Mouse (Mus musculus): ENCODE results near the gene Rpa1. TPM values are rescaled to one million over a fixed set of nuclear protein-coding genes. Genes with fewer than 3 reads are reported as not detected.
"Not testable (repeated sequence)": the region's sequence is repeated elsewhere in the genome, so short reads cannot be mapped to it uniquely, and the experiment has no call there.

Gene Rpa1
- polyA plus RNA-seq, 1 experiment from 2014 or later = 67.1 TPM

- Histone ChIP-seq H3K27me3 (replicated peaks; ENCODE audit: control insufficient read depth, insufficient read depth, low read length) (no peaks in the 10 kb centered on the region), H3K9me3 (ENCODE audit: control insufficient read depth, low read length) (no peaks in the 10 kb centered on the region), H3K4me1 (replicated peaks; ENCODE audit: control insufficient read depth, insufficient read depth, low read length) (no peaks in the 10 kb centered on the region), H3K4me2 (ENCODE audit: low read length) (no peak overlapping the region), H3K36me3 (ENCODE audit: control insufficient read depth, insufficient read depth) (peaks cover 17% of the 10 kb centered on the region), H3K4me3 (replicated peaks; ENCODE audit: low read length) (no peak overlapping the region), H3K9ac (replicated peaks; ENCODE audit: low read depth, low read length) (no peak overlapping the region), H3K27ac (ENCODE audit: low read length) (no peak overlapping the region)
- ATAC-seq = no peak
- 72% methylated on average over 4 of the region's 4 CpGs for WGBS
Measured at GRCm38 (mm10) chr11:75308650-75309049, 39.5 kb downstream of the Rpa1 start.

DNA sequence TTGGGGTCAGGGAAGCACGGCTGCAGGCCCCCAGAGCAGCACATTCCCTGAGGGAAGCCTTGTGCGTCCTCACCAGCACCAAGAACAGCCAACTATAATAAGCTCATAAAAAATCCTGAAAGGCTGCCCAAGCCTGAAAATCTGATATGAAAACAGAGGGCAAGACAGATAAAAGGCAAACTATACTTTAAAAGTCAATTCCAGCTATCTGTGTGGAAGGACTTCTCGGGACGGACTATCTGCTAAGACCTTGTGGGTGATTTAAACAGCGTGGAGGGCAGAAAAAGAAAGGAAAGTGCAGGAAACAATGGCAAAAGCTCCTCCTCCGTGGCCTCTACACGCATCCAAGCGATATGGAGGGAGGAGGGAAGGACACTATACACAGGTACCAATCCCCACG is 43.3 kb downstream of the Rpa1 start:
- Histone ChIP-seq H3K4me2 (ENCODE audit: low read length) (no peak overlapping the region), H3K9me3 (ENCODE audit: control insufficient read depth, low read length) (no peaks in the 10 kb centered on the region), H3K4me1 (replicated peaks; ENCODE audit: control insufficient read depth, insufficient read depth, low read length) (peaks cover under 1% of the 10 kb centered on the region; the same call in 1 of the 2 replicates), H3K36me3 (ENCODE audit: control insufficient read depth, insufficient read depth) (peaks cover 12% of the 10 kb centered on the region), H3K27ac (ENCODE audit: low read length) (no peak overlapping the region), H3K9ac (replicated peaks; ENCODE audit: low read depth, low read length) (no peak overlapping the region), H3K4me3 (replicated peaks; ENCODE audit: low read length) (no peak overlapping the region), H3K27me3 (replicated peaks; ENCODE audit: control insufficient read depth, insufficient read depth, low read length) (no peaks in the 10 kb centered on the region)
- WGBS = 79% methylated on average over 9 of the region's 9 CpGs
- ATAC-seq = no peak

- Histone ChIP-seq H3K9me3 (ENCODE audit: control insufficient read depth, low read length) (no peaks in the 10 kb centered on the region), H3K27ac (ENCODE audit: low read length) (no peak overlapping the region), H3K9ac (replicated peaks; ENCODE audit: low read depth, low read length) (no peak overlapping the region), H3K36me3 (ENCODE audit: control insufficient read depth, insufficient read depth) (peaks cover 10% of the 10 kb centered on the region; the same call in 1 of the 2 replicates), H3K27me3 (replicated peaks; ENCODE audit: control insufficient read depth, insufficient read depth, low read length) (no peaks in the 10 kb centered on the region), H3K4me1 (replicated peaks; ENCODE audit: control insufficient read depth, insufficient read depth, low read length) (peaks cover 3% of the 10 kb centered on the region; the same call in 1 of the 2 replicates), H3K4me2 (ENCODE audit: low read length) (no peak overlapping the region), H3K4me3 (replicated peaks; ENCODE audit: low read length) (no peak overlapping the region)
- 86% methylated on average over 9 of the region's 9 CpGs for WGBS
- no peak for ATAC-seq
Measured at GRCm38 (mm10) chr11:75300954-75301353, 47.2 kb downstream of the Rpa1 start.

- Histone ChIP-seq H3K4me3 (replicated peaks; ENCODE audit: low read length) (no peak overlapping the region), H3K9ac (replicated peaks; ENCODE audit: low read depth, low read length) (no peak overlapping the region), H3K36me3 (ENCODE audit: control insufficient read depth, insufficient read depth) (peaks cover 10% of the 10 kb centered on the region; the same call in 1 of the 2 replicates), H3K27ac (ENCODE audit: low read length) (no peak overlapping the region; the same call in 1 of the 2 replicates), H3K4me2 (ENCODE audit: low read length) (no peak overlapping the region), H3K4me1 (replicated peaks; ENCODE audit: control insufficient read depth, insufficient read depth, low read length) (peaks cover 4% of the 10 kb centered on the region; the same call in 1 of the 2 replicates), H3K9me3 (ENCODE audit: control insufficient read depth, low read length) (no peaks in the 10 kb centered on the region), H3K27me3 (replicated peaks; ENCODE audit: control insufficient read depth, insufficient read depth, low read length) (no peaks in the 10 kb centered on the region)
- ATAC-seq = peak; percentile 45; the same call in 1 of the 2 replicates
- WGBS = 42% methylated on average over 10 of the region's 10 CpGs
Measured at GRCm38 (mm10) chr11:75299786-75300185, 48.3 kb downstream of the Rpa1 start.

DNA sequence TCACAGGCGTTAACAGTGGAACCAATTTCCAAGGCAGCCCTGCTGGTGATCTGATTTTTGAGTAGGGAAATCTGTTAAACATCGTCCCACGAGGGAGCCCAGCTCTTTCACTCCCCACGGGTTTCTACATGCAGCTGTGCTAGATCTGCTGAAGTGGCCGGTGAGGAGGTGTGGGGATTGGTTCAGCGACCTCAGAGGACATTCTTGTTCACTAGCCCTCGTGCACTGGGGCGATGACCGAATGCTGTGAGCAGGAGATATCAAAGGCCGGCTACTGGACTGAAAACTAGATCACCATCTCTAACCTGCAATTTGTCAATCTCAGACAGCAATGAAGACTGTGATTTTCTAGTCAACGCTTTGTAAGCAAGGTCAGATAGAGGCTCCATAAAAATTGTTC is 49.6 kb downstream of the Rpa1 start:
- no peak for ATAC-seq
- Histone ChIP-seq H3K4me2 (ENCODE audit: low read length) (no peak overlapping the region), H3K27ac (ENCODE audit: low read length) (no peak overlapping the region), H3K4me3 (replicated peaks; ENCODE audit: low read length) (no peak overlapping the region), H3K9me3 (ENCODE audit: control insufficient read depth, low read length) (no peaks in the 10 kb centered on the region), H3K36me3 (ENCODE audit: control insufficient read depth, insufficient read depth) (peaks cover 8% of the 10 kb centered on the region; the same call in 1 of the 2 replicates), H3K27me3 (replicated peaks; ENCODE audit: control insufficient read depth, insufficient read depth, low read length) (no peaks in the 10 kb centered on the region), H3K4me1 (replicated peaks; ENCODE audit: control insufficient read depth, insufficient read depth, low read length) (peaks cover 17% of the 10 kb centered on the region), H3K9ac (replicated peaks; ENCODE audit: low read depth, low read length) (no peak overlapping the region)
- 60% methylated on average over 11 of the region's 11 CpGs for WGBS

DNA sequence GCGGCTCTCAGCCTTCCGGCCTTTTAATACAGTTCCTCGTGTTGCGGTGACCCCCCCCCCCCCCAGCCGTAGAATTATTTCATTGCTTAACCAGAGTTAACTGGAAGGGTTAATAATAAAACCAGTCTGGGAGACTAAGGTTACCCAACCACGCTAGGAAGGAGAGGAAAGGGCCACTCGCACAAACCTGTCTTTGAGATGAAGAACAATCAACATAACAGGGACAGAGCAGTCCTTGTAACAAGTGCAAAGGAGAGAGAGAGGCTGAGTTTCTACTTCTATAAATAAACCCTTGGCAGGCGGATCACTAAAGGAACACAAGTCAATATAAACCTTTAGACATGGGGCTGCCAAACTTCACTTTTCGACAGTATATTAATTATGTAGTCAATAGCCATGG is 50.5 kb downstream of the Rpa1 start:
- H3K36me3 ChIP-seq (ENCODE audit: control insufficient read depth, insufficient read depth) = peaks cover 8% of the 10 kb centered on the region; the same call in 1 of the 2 replicates
- no peak overlapping the region for H3K4me3 ChIP-seq (replicated peaks; ENCODE audit: low read length)
- H3K4me2 ChIP-seq (ENCODE audit: low read length) = no peak overlapping the region
- no peaks in the 10 kb centered on the region for H3K27me3 ChIP-seq (replicated peaks; ENCODE audit: control insufficient read depth, insufficient read depth, low read length)
- peaks cover 19% of the 10 kb centered on the region for H3K4me1 ChIP-seq (replicated peaks; ENCODE audit: control insufficient read depth, insufficient read depth, low read length)
- H3K9ac ChIP-seq (replicated peaks; ENCODE audit: low read depth, low read length) = no peak overlapping the region
- H3K9me3 ChIP-seq (ENCODE audit: control insufficient read depth, low read length) = no peaks in the 10 kb centered on the region
- 78% methylated on average over 9 of the region's 9 CpGs for WGBS
- ATAC-seq = no peak
- H3K27ac ChIP-seq (ENCODE audit: low read length) = no peak overlapping the region

DNA sequence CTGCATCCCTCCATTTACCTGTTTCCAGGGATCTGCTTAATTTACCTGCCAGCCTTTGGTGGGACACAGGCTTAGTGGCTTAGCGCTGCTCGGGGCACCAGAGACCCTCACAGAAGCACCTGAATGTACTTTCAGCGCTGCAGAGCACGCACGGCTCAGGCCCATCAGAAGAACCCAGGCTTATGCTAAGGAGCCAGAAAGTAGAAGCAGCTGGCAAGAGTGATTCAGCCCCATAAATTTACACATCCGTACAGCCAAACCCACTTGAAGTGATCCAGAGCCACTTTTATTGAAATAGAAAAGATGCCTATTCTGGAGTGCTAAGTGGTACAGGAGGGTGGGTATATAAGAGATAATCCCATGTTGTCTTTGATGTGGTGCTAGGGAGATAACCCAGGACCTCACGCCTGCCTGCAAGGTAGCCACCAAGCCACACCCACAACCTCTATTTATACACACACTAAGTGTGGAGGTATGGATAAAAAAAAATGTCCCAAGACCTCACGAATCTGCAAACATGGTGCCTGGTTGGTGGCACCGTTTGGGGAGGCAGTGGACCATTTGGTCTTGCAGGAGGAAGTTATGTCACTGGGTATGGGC is 51.6 kb downstream of the Rpa1 start:
- H3K9me3 ChIP-seq (ENCODE audit: control insufficient read depth, low read length) = no peaks in the 10 kb centered on the region
- no peak overlapping the region for H3K9ac ChIP-seq (replicated peaks; ENCODE audit: low read depth, low read length)
- no peaks in the 10 kb centered on the region for H3K27me3 ChIP-seq (replicated peaks; ENCODE audit: control insufficient read depth, insufficient read depth, low read length)
- H3K36me3 ChIP-seq (ENCODE audit: control insufficient read depth, insufficient read depth) = peaks cover 8% of the 10 kb centered on the region; the same call in 1 of the 2 replicates
- no peak overlapping the region for H3K27ac ChIP-seq (ENCODE audit: low read length)
- ATAC-seq = no peak
- no peak overlapping the region for H3K4me2 ChIP-seq (ENCODE audit: low read length)
- peaks cover 29% of the 10 kb centered on the region for H3K4me1 ChIP-seq (replicated peaks; ENCODE audit: control insufficient read depth, insufficient read depth, low read length)
- WGBS = 79% methylated on average over 9 of the region's 9 CpGs
- no peak overlapping the region for H3K4me3 ChIP-seq (replicated peaks; ENCODE audit: low read length)

GRCm38 (mm10) chr11:75295534-75295933 is 52.6 kb downstream of the Rpa1 start:
- not testable (repeated sequence) for H3K27ac ChIP-seq (ENCODE audit: low read length); H3K36me3 ChIP-seq (ENCODE audit: control insufficient read depth, insufficient read depth); H3K4me2 ChIP-seq (ENCODE audit: low read length); ATAC-seq; H3K27me3 ChIP-seq (replicated peaks; ENCODE audit: control insufficient read depth, insufficient read depth, low read length); H3K4me3 ChIP-seq (replicated peaks; ENCODE audit: low read length); H3K9ac ChIP-seq (replicated peaks; ENCODE audit: low read depth, low read length); H3K9me3 ChIP-seq (ENCODE audit: control insufficient read depth, low read length)
- H3K4me1 ChIP-seq (replicated peaks; ENCODE audit: control insufficient read depth, insufficient read depth, low read length) = peaks cover 37% of the 10 kb centered on the region
- WGBS = 91% methylated on average over 5 of the region's 5 CpGs

DNA sequence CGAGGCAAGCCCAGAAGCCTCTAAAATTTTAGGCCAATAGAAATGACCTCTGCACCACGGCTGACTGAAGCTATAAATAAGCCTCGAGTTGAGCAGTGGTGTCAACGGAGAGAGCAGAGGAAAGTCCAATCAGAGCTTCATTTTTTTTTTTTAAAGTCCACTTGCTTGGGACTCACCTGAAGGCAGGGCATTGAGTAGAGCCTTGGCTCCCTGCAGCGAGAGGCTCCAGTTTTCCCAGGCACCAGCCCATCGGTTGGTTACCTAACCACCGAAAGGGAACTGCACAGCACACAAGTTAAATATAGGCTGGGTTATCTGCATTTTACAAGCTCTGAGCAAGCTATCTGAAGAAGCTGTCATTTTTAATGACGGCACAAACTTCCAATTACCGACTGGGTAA is 53.3 kb downstream of the Rpa1 start:
- Histone ChIP-seq H3K9ac (replicated peaks; ENCODE audit: low read depth, low read length) (no peak overlapping the region), H3K27me3 (replicated peaks; ENCODE audit: control insufficient read depth, insufficient read depth, low read length) (no peaks in the 10 kb centered on the region), H3K27ac (ENCODE audit: low read length) (no peak overlapping the region), H3K4me3 (replicated peaks; ENCODE audit: low read length) (no peak overlapping the region), H3K4me2 (ENCODE audit: low read length) (no peak overlapping the region), H3K36me3 (ENCODE audit: control insufficient read depth, insufficient read depth) (no peaks in the 10 kb centered on the region), H3K4me1 (replicated peaks; ENCODE audit: control insufficient read depth, insufficient read depth, low read length) (peaks cover 38% of the 10 kb centered on the region), H3K9me3 (ENCODE audit: control insufficient read depth, low read length) (no peaks in the 10 kb centered on the region)
- no peak for ATAC-seq
- 76% methylated on average over 9 of the region's 9 CpGs for WGBS
